Comparison of ENCODE assay signal across 8 mouse cellular contexts in the genomic region with DNA sequence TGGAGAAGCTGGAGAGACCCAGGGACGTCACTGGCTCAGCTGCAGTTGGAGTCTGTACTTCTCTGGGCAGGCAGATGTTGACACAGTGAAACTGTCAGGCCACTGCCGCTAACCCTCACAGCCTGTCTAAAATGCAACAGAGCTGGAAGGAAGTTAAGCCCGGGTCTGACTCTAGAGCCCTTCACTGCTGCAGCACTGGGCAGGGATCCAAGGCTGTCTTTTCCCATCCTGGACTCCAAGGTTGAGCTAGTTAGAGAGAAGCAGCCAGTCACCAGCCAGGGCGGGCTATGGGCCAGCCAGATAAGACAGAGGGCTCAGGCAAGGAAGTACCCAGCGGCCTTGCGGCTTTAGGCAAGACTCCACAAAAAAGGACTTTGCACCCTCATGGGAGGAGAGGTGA. TPM values are rescaled to one million over a fixed set of nuclear protein-coding genes. Genes with fewer than 3 reads are reported as not detected.
DNase-seq lines count a peak whose midpoint lies in the region; ATAC-seq and TF ChIP-seq lines count a peak whose summit lies in the region.

No protein-coding gene starts in this region.

- no peak overlapping the region for H3K4me3 ChIP-seq in midbrain, embryonic 14.5 days (replicated peaks; ENCODE audit: low read depth, low read length)
- no peak overlapping the region for H3K4me3 ChIP-seq in midbrain, embryonic 16.5 days (ENCODE audit: low read depth, low read length)
- no peak overlapping the region for H3K4me3 ChIP-seq in intestine, embryonic 15.5 days (replicated peaks)
- no peak overlapping the region for H3K4me3 ChIP-seq in liver, postnatal 0 days (ENCODE audit: low read depth, low read length)
- no peak overlapping the region for H3K4me3 ChIP-seq in forebrain, embryonic 13.5 days

- ATAC-seq in midbrain, embryonic 14.5 days (ENCODE audit: low FRiP score, low TSS enrichment): no peak
- no peak for ATAC-seq in midbrain, embryonic 16.5 days
- peak; percentile 95 for ATAC-seq in common myeloid progenitor, adult 5-6 weeks (replicated peaks; ENCODE audit: low read depth, poor library complexity, severe bottlenecking)
- peak; percentile 95 for ATAC-seq in intestine, embryonic 15.5 days
- ATAC-seq in liver, postnatal 0 days: peak; percentile 86
- no peak for ATAC-seq in forebrain, embryonic 13.5 days

- H3K4me2 ChIP-seq in midbrain, embryonic 14.5 days (ENCODE audit: low read length): no peak overlapping the region
- H3K4me2 ChIP-seq in midbrain, embryonic 16.5 days (ENCODE audit: low read length): no peak overlapping the region
- peak overlapping the region; percentile 5; the same call in 1 of the 2 replicates for H3K4me2 ChIP-seq in intestine, embryonic 15.5 days (replicated peaks)
- H3K4me2 ChIP-seq in liver, postnatal 0 days (ENCODE audit: low read depth, low read length): 0 out of 2 replicates have a peak overlapping the region, but pooled peaks have one; percentile 22
- no peak overlapping the region for H3K4me2 ChIP-seq in forebrain, embryonic 13.5 days

- 0 out of 2 replicates have a peak, but pooled peaks cover 2% of the 10 kb centered on the region for H3K4me1 ChIP-seq in midbrain, embryonic 14.5 days (ENCODE audit: control insufficient read depth, insufficient read depth, low read length)
- peaks cover 5% of the 10 kb centered on the region; the same call in 1 of the 2 replicates for H3K4me1 ChIP-seq in midbrain, embryonic 16.5 days (ENCODE audit: control insufficient read depth, insufficient read depth, low read length)
- peaks cover 11% of the 10 kb centered on the region; the same call in 1 of the 2 replicates for H3K4me1 ChIP-seq in intestine, embryonic 15.5 days (replicated peaks)
- peaks cover 15% of the 10 kb centered on the region for H3K4me1 ChIP-seq in liver, postnatal 0 days (ENCODE audit: insufficient read depth)
- peaks cover 11% of the 10 kb centered on the region for H3K4me1 ChIP-seq in forebrain, embryonic 13.5 days

- H3K9me3 ChIP-seq in midbrain, embryonic 14.5 days (ENCODE audit: control insufficient read depth, low read length): no peaks in the 10 kb centered on the region
- no peaks in the 10 kb centered on the region for H3K9me3 ChIP-seq in midbrain, embryonic 16.5 days (replicated peaks; ENCODE audit: control insufficient read depth, low read length, poor library complexity, severe bottlenecking)
- no peaks in the 10 kb centered on the region for H3K9me3 ChIP-seq in intestine, embryonic 15.5 days
- no peaks in the 10 kb centered on the region for H3K9me3 ChIP-seq in liver, postnatal 0 days (ENCODE audit: low read length)
- H3K9me3 ChIP-seq in forebrain, embryonic 13.5 days (replicated peaks): no peaks in the 10 kb centered on the region

- DNase-seq in midbrain, embryonic 14.5 days: peak; percentile 51
- peak; percentile 68 for DNase-seq in liver, postnatal 0 days
- peak; percentile 84 for DNase-seq in testis, postnatal 14 days (ENCODE audit: low spot score)
- no peak for DNase-seq in thymus, postnatal 4 days

- H3K36me3 ChIP-seq in midbrain, embryonic 14.5 days (ENCODE audit: control insufficient read depth, insufficient read depth, low read length): no peaks in the 10 kb centered on the region
- no peaks in the 10 kb centered on the region for H3K36me3 ChIP-seq in midbrain, embryonic 16.5 days (ENCODE audit: control insufficient read depth, insufficient read depth, low read length)
- no peaks in the 10 kb centered on the region for H3K36me3 ChIP-seq in intestine, embryonic 15.5 days
- H3K36me3 ChIP-seq in liver, postnatal 0 days (replicated peaks; ENCODE audit: insufficient read depth, low read length): no peaks in the 10 kb centered on the region
- H3K36me3 ChIP-seq in forebrain, embryonic 13.5 days (ENCODE audit: poor library complexity, severe bottlenecking): no peaks in the 10 kb centered on the region

- TF ChIP-seq CTCF in liver, postnatal 0 days (IDR thresholded peaks at IDR 0.05; ENCODE audit: low read depth): no peak

- no peaks in the 10 kb centered on the region for H3K27me3 ChIP-seq in midbrain, embryonic 14.5 days (ENCODE audit: control insufficient read depth, insufficient read depth, low read length)
- H3K27me3 ChIP-seq in midbrain, embryonic 16.5 days (ENCODE audit: control insufficient read depth, insufficient read depth, low read depth, low read length): no peaks in the 10 kb centered on the region
- H3K27me3 ChIP-seq in intestine, embryonic 15.5 days (replicated peaks): no peaks in the 10 kb centered on the region
- no peaks in the 10 kb centered on the region for H3K27me3 ChIP-seq in liver, postnatal 0 days (ENCODE audit: insufficient read depth, low read length)
- H3K27me3 ChIP-seq in forebrain, embryonic 13.5 days: no peaks in the 10 kb centered on the region

- TF ChIP-seq EP300 in liver, postnatal 0 days (IDR thresholded peaks at IDR 0.05; ENCODE audit: low read depth): no peak

- H3K9ac ChIP-seq in midbrain, embryonic 14.5 days (replicated peaks; ENCODE audit: low read length): no peak overlapping the region
- no peak overlapping the region for H3K9ac ChIP-seq in midbrain, embryonic 16.5 days (ENCODE audit: low read depth, low read length)
- H3K9ac ChIP-seq in intestine, embryonic 15.5 days: no peak overlapping the region
- H3K9ac ChIP-seq in liver, postnatal 0 days (replicated peaks): 0 out of 2 replicates have a peak overlapping the region, but pooled peaks have one; percentile 11
- H3K9ac ChIP-seq in forebrain, embryonic 13.5 days: no peak overlapping the region

- no peak overlapping the region for H3K27ac ChIP-seq in midbrain, embryonic 14.5 days (replicated peaks; ENCODE audit: low read depth, low read length)
- H3K27ac ChIP-seq in midbrain, embryonic 16.5 days (ENCODE audit: low read length): no peak overlapping the region
- H3K27ac ChIP-seq in intestine, embryonic 15.5 days: peak overlapping the region; percentile 41
- peak overlapping the region; percentile 55 for H3K27ac ChIP-seq in liver, postnatal 0 days (ENCODE audit: low read depth)
- H3K27ac ChIP-seq in forebrain, embryonic 13.5 days: no peak overlapping the region; the same call in 1 of the 2 replicates

- WGBS in midbrain, embryonic 14.5 days: 70% methylated on average over 6 of the region's 6 CpGs
- WGBS in midbrain, embryonic 16.5 days: 69% methylated on average over 6 of the region's 6 CpGs
- 34% methylated on average over 6 of the region's 6 CpGs for WGBS in intestine, embryonic 15.5 days
- WGBS in liver, postnatal 0 days (ENCODE audit: insufficient replicate concordance): 26% methylated on average over 6 of the region's 6 CpGs
- WGBS in forebrain, embryonic 13.5 days: 75% methylated on average over 6 of the region's 6 CpGs

RNA-seq across cellular contexts. Expression of gene Ak2, which starts 33.0 kb away (rescaled TPM):
- 54.5 and 63.3 TPM in 2 replicates for polyA plus RNA-seq in midbrain, embryonic 14.5 days (2014; fragmentation: Nextera tagmentation; extraction: Ambion mirVana)
- 81.6 and 81.7 TPM in 2 replicates for polyA plus RNA-seq in midbrain, embryonic 16.5 days (2015; fragmentation: Nextera tagmentation; extraction: Ambion mirVana)
- total RNA-seq in common myeloid progenitor, adult 5-6 weeks (2017): 148 and 164 TPM in 2 replicates
- polyA plus RNA-seq in intestine, embryonic 15.5 days (2015; fragmentation: Nextera tagmentation; extraction: Ambion mirVana): 297 and 298 TPM in 2 replicates
- polyA plus RNA-seq in liver, postnatal 0 days (2015; fragmentation: Nextera tagmentation; extraction: Ambion mirVana): 276 and 291 TPM in 2 replicates
- 155 and 166 TPM in 2 replicates for polyA plus RNA-seq in forebrain, embryonic 13.5 days (2015; fragmentation: Nextera tagmentation; extraction: Ambion mirVana)

RNA-seq across cellular contexts. Expression of gene Rnf19b, which starts 33.3 kb away (rescaled TPM):
- 33.8 and 35.3 TPM in 2 replicates for polyA plus RNA-seq in midbrain, embryonic 14.5 days (2014; fragmentation: Nextera tagmentation; extraction: Ambion mirVana)
- 31.4 and 37.5 TPM in 2 replicates for polyA plus RNA-seq in midbrain, embryonic 16.5 days (2015; fragmentation: Nextera tagmentation; extraction: Ambion mirVana)
- 33.2 and 35.7 TPM in 2 replicates for total RNA-seq in common myeloid progenitor, adult 5-6 weeks (2017)
- polyA plus RNA-seq in intestine, embryonic 15.5 days (2015; fragmentation: Nextera tagmentation; extraction: Ambion mirVana): 6.7 and 7.0 TPM in 2 replicates
- polyA plus RNA-seq in liver, postnatal 0 days (2015; fragmentation: Nextera tagmentation; extraction: Ambion mirVana): 5.5 and 6.0 TPM in 2 replicates
- polyA plus RNA-seq in forebrain, embryonic 13.5 days (2015; fragmentation: Nextera tagmentation; extraction: Ambion mirVana): 12.9 and 15.2 TPM in 2 replicates

Comparison
In these comparisons a context has a peak if more than half of its experiments do, and no peak if none do; other contexts are left out.
1. ATAC-seq: peak in common myeloid progenitor, adult 5-6 weeks (single experiment), intestine, embryonic 15.5 days (single experiment) and liver, postnatal 0 days (single experiment); none in midbrain, embryonic 14.5 days (single experiment), midbrain, embryonic 16.5 days (single experiment) and forebrain, embryonic 13.5 days (single experiment).
2. H3K27ac ChIP-seq: peak in intestine, embryonic 15.5 days (single experiment) and liver, postnatal 0 days (single experiment); none in midbrain, embryonic 14.5 days (single experiment), midbrain, embryonic 16.5 days (single experiment) and forebrain, embryonic 13.5 days (single experiment).
3. H3K4me2 ChIP-seq: peak in intestine, embryonic 15.5 days (single experiment) and liver, postnatal 0 days (single experiment); none in midbrain, embryonic 14.5 days (single experiment), midbrain, embryonic 16.5 days (single experiment) and forebrain, embryonic 13.5 days (single experiment).